ENCODE assay signal across 13 mouse cellular contexts in genomic region chr1:159392667-159393066, GRCm38 (mm10).
DNase-seq lines count a peak whose midpoint lies in the region; ATAC-seq lines count a peak whose summit lies in the region.
"Had no signal": no experiment of that assay in that cellular context is flagged by ENCODE, and none has a peak within 500 bp of the region (broad histone marks: within the 10 kb centered on the region; RNA-seq: fewer than 3 reads in every experiment).

No protein-coding gene starts in this region.

- H3K4me3 ChIP-seq in forebrain, embryonic 10.5 days: no peak overlapping the region
- H3K4me3 ChIP-seq in forebrain, embryonic 11.5 days (ENCODE audit: low read depth, low read length): no peak overlapping the region
- H3K4me3 ChIP-seq in neural tube, embryonic 12.5 days: no peak overlapping the region
- no peak overlapping the region for H3K4me3 ChIP-seq in embryonic facial prominence, embryonic 13.5 days
- no peak overlapping the region for H3K4me3 ChIP-seq in intestine, embryonic 15.5 days (replicated peaks)
- H3K4me3 ChIP-seq: heart, embryonic 10.5 days; hindbrain, embryonic 15.5 days; kidney, embryonic 15.5 days; liver, embryonic 13.5 days had no signal

- no peak overlapping the region for H3K4me2 ChIP-seq in forebrain, embryonic 11.5 days (ENCODE audit: low read depth, low read length, severe bottlenecking)
- H3K4me2 ChIP-seq in neural tube, embryonic 12.5 days (replicated peaks): no peak overlapping the region
- H3K4me2 ChIP-seq in embryonic facial prominence, embryonic 13.5 days: no peak overlapping the region
- no peak overlapping the region for H3K4me2 ChIP-seq in intestine, embryonic 15.5 days (replicated peaks)
- H3K4me2 ChIP-seq: hindbrain, embryonic 15.5 days; kidney, embryonic 15.5 days; liver, embryonic 13.5 days had no signal

- WGBS in forebrain, embryonic 10.5 days: 75% methylated on average over 8 of the region's 8 CpGs
- WGBS in forebrain, embryonic 11.5 days: 59% methylated on average over 8 of the region's 8 CpGs
- WGBS in neural tube, embryonic 12.5 days: 57% methylated on average over 8 of the region's 8 CpGs
- 58% methylated on average over 8 of the region's 8 CpGs for WGBS in embryonic facial prominence, embryonic 13.5 days
- WGBS in intestine, embryonic 15.5 days: 64% methylated on average over 8 of the region's 8 CpGs

- no peak for DNase-seq in forebrain, embryonic 10.5 days (ENCODE audit: extremely low spot score, low spot score)
- DNase-seq in forebrain, embryonic 11.5 days (ENCODE audit: low spot score): no peak
- DNase-seq in neural tube, embryonic 10.5 days (ENCODE audit: extremely low spot score, low spot score): no peak
- no peak for DNase-seq in thymus, postnatal 14 days
- no peak for DNase-seq in testis, postnatal 14 days (ENCODE audit: low spot score)
- DNase-seq: liver, embryonic 13.5 days; thymus, adult 18-20 months had no signal

- no peaks in the 10 kb centered on the region for H3K9me3 ChIP-seq in forebrain, embryonic 10.5 days
- no peaks in the 10 kb centered on the region for H3K9me3 ChIP-seq in forebrain, embryonic 11.5 days (ENCODE audit: control insufficient read depth, low read length)
- no peaks in the 10 kb centered on the region for H3K9me3 ChIP-seq in neural tube, embryonic 12.5 days
- H3K9me3 ChIP-seq in embryonic facial prominence, embryonic 13.5 days: no peaks in the 10 kb centered on the region
- no peaks in the 10 kb centered on the region for H3K9me3 ChIP-seq in intestine, embryonic 15.5 days
- H3K9me3 ChIP-seq: heart, embryonic 10.5 days; hindbrain, embryonic 15.5 days; kidney, embryonic 15.5 days; liver, embryonic 13.5 days had no signal

- no peaks in the 10 kb centered on the region for H3K36me3 ChIP-seq in forebrain, embryonic 10.5 days (replicated peaks)
- no peaks in the 10 kb centered on the region for H3K36me3 ChIP-seq in forebrain, embryonic 11.5 days (ENCODE audit: control insufficient read depth, insufficient read depth, low read length)
- no peaks in the 10 kb centered on the region for H3K36me3 ChIP-seq in neural tube, embryonic 12.5 days
- H3K36me3 ChIP-seq in embryonic facial prominence, embryonic 13.5 days: no peaks in the 10 kb centered on the region
- no peaks in the 10 kb centered on the region for H3K36me3 ChIP-seq in intestine, embryonic 15.5 days
- H3K36me3 ChIP-seq: heart, embryonic 10.5 days; hindbrain, embryonic 15.5 days; kidney, embryonic 15.5 days; liver, embryonic 13.5 days had no signal

- ATAC-seq in forebrain, embryonic 11.5 days (replicated peaks; ENCODE audit: low FRiP score): no peak
- peak; percentile 17; the same call in 1 of the 2 replicates for ATAC-seq in neural tube, embryonic 12.5 days (ENCODE audit: low FRiP score, low read depth)
- no peak for ATAC-seq in embryonic facial prominence, embryonic 13.5 days (ENCODE audit: insufficient number of reproducible peaks, insufficient read depth, low FRiP score, low TSS enrichment, low read depth)
- no peak for ATAC-seq in intestine, embryonic 15.5 days

- no peaks in the 10 kb centered on the region for H3K27me3 ChIP-seq in forebrain, embryonic 10.5 days (ENCODE audit: poor library complexity, severe bottlenecking)
- no peaks in the 10 kb centered on the region for H3K27me3 ChIP-seq in forebrain, embryonic 11.5 days (ENCODE audit: control insufficient read depth, insufficient read depth, low read length)
- H3K27me3 ChIP-seq in neural tube, embryonic 12.5 days (replicated peaks): no peaks in the 10 kb centered on the region
- peaks cover 6% of the 10 kb centered on the region; the same call in 1 of the 2 replicates for H3K27me3 ChIP-seq in embryonic facial prominence, embryonic 13.5 days
- no peaks in the 10 kb centered on the region for H3K27me3 ChIP-seq in intestine, embryonic 15.5 days (replicated peaks)
- H3K27me3 ChIP-seq: hindbrain, embryonic 15.5 days; kidney, embryonic 15.5 days; liver, embryonic 13.5 days had no signal

- peak overlapping the region; percentile 58; the same call in 1 of the 2 replicates for H3K27ac ChIP-seq in forebrain, embryonic 10.5 days
- H3K27ac ChIP-seq in forebrain, embryonic 11.5 days (ENCODE audit: low read depth, low read length): no peak overlapping the region
- H3K27ac ChIP-seq in neural tube, embryonic 12.5 days: no peak overlapping the region
- peak overlapping the region; percentile 88 for H3K27ac ChIP-seq in embryonic facial prominence, embryonic 13.5 days
- H3K27ac ChIP-seq in intestine, embryonic 15.5 days: no peak overlapping the region
- H3K27ac ChIP-seq: heart, embryonic 10.5 days; hindbrain, embryonic 15.5 days; kidney, embryonic 15.5 days; liver, embryonic 13.5 days had no signal

- H3K4me1 ChIP-seq in forebrain, embryonic 10.5 days: peaks cover 14% of the 10 kb centered on the region
- H3K4me1 ChIP-seq in forebrain, embryonic 11.5 days (replicated peaks; ENCODE audit: control insufficient read depth, insufficient read depth, low read length): peaks cover 3% of the 10 kb centered on the region; the same call in 1 of the 2 replicates
- peaks cover 11% of the 10 kb centered on the region; the same call in 1 of the 2 replicates for H3K4me1 ChIP-seq in neural tube, embryonic 12.5 days
- peaks cover 24% of the 10 kb centered on the region for H3K4me1 ChIP-seq in embryonic facial prominence, embryonic 13.5 days
- peaks cover 7% of the 10 kb centered on the region for H3K4me1 ChIP-seq in intestine, embryonic 15.5 days (replicated peaks)
- H3K4me1 ChIP-seq: heart, embryonic 10.5 days; liver, embryonic 13.5 days had no signal

- no peak overlapping the region for H3K9ac ChIP-seq in forebrain, embryonic 11.5 days (ENCODE audit: low read length)
- H3K9ac ChIP-seq in neural tube, embryonic 12.5 days: no peak overlapping the region
- H3K9ac ChIP-seq in embryonic facial prominence, embryonic 13.5 days: no peak overlapping the region; the same call in 1 of the 2 replicates
- no peak overlapping the region for H3K9ac ChIP-seq in intestine, embryonic 15.5 days
- H3K9ac ChIP-seq: hindbrain, embryonic 15.5 days; kidney, embryonic 15.5 days; liver, embryonic 13.5 days had no signal

Comparison
In these comparisons a context has a peak if more than half of its experiments do, and no peak if none do; other contexts are left out.
1. H3K27ac ChIP-seq: peak in forebrain, embryonic 10.5 days (single experiment) and embryonic facial prominence, embryonic 13.5 days (single experiment); none in forebrain, embryonic 11.5 days (single experiment), neural tube, embryonic 12.5 days (single experiment) and intestine, embryonic 15.5 days (single experiment).